Mouse (Mus musculus): ENCODE measurements around the gene Dgkk.
"Not testable (repeated sequence)": the region's sequence is repeated elsewhere in the genome, so short reads cannot be mapped to it uniquely, and the experiment has no call there.

Gene Dgkk

GRCm38 (mm10) chrX:6779006-6779405 lies at the start of gene Dgkk:
Gene Dgkk (plus strand): TSS chrX:6779306.
- DNase-seq (ENCODE audit: low spot score in 2 of 2) = not testable (repeated sequence)

- no peak for DNase-seq (ENCODE audit: low spot score in 2 of 2)
Measured at GRCm38 (mm10) chrX:6733998-6734397, 45.1 kb upstream of the Dgkk start.

- DNase-seq (ENCODE audit: low spot score in 2 of 2) = peak in 1 of 2 experiments; percentile 1
Measured at GRCm38 (mm10) chrX:6750714-6751113, 28.4 kb upstream of the Dgkk start.

GRCm38 (mm10) chrX:6751549-6752047 lies 27.5 kb upstream of the Dgkk start:
- no peak for DNase-seq (ENCODE audit: low spot score in 2 of 2)

- peak in 1 of 2 experiments; percentile 3 for DNase-seq (ENCODE audit: low spot score in 2 of 2)
Measured at GRCm38 (mm10) chrX:6777489-6778249, 1.4 kb upstream of the Dgkk start.

- DNase-seq (ENCODE audit: low spot score in 2 of 2) = no peak
Measured at GRCm38 (mm10) chrX:6778250-6778637, 862 bp upstream of the Dgkk start.

GRCm38 (mm10) chrX:6779969-6780539 lies 948 bp downstream of the Dgkk start:
- no peak for DNase-seq (ENCODE audit: low spot score in 2 of 2)

- no peak for DNase-seq (ENCODE audit: low spot score in 2 of 2)
Measured at GRCm38 (mm10) chrX:6832553-6832952, 53.4 kb downstream of the Dgkk start.

- no peak for DNase-seq (ENCODE audit: low spot score in 2 of 2)
Measured at GRCm38 (mm10) chrX:6853466-6853865, 74.4 kb downstream of the Dgkk start.

- DNase-seq (ENCODE audit: low spot score in 2 of 2) = no peak
Measured at GRCm38 (mm10) chrX:6854136-6854535, 75.0 kb downstream of the Dgkk start.

GRCm38 (mm10) chrX:6893933-6894332 lies 114.8 kb downstream of the Dgkk start:
- DNase-seq (ENCODE audit: low spot score in 2 of 2) = no peak

- DNase-seq (ENCODE audit: low spot score in 2 of 2) = no peak
Measured at GRCm38 (mm10) chrX:6911047-6911446, 131.9 kb downstream of the Dgkk start.

GRCm38 (mm10) chrX:6922165-6922564 lies 143.1 kb downstream of the Dgkk start:
- peak in 1 of 2 experiments; percentile 0 for DNase-seq (ENCODE audit: low spot score in 2 of 2)

- no peak for DNase-seq (ENCODE audit: low spot score in 2 of 2)
Measured at GRCm38 (mm10) chrX:6926224-6926623, 147.1 kb downstream of the Dgkk start.

- DNase-seq (ENCODE audit: low spot score in 2 of 2) = no peak
Measured at GRCm38 (mm10) chrX:6968598-6968997, 189.5 kb downstream of the Dgkk start.

GRCm38 (mm10) chrX:6971956-6972355 lies 192.8 kb downstream of the Dgkk start:
- DNase-seq (ENCODE audit: low spot score in 2 of 2) = no peak

- DNase-seq (ENCODE audit: low spot score in 2 of 2) = not testable (repeated sequence)
Measured at GRCm38 (mm10) chrX:6983916-6984315, 204.8 kb downstream of the Dgkk start.

Data from frontal cortex, postnatal 36 days (tissue).